In genomic region chr17:35120745-35121142, GRCm38 (mm10) we compare ENCODE assay signal across 8 mouse cellular contexts. TPM values are rescaled to one million over a fixed set of nuclear protein-coding genes. Genes with fewer than 3 reads are reported as not detected.
A peak's percentile ranks its signal among the peaks of the same experiment; 100 is the strongest.
DNase-seq lines count a peak whose midpoint lies in the region; ATAC-seq and TF ChIP-seq lines count a peak whose summit lies in the region.

No protein-coding gene starts in this region.

- peak overlapping the region; percentile 69 for H3K27ac ChIP-seq in embryonic facial prominence, embryonic 14.5 days (replicated peaks; ENCODE audit: low read depth, low read length)
- peak overlapping the region; percentile 82 for H3K27ac ChIP-seq in hindbrain, embryonic 16.5 days (ENCODE audit: low read depth, low read length)
- H3K27ac ChIP-seq in lung, embryonic 16.5 days (ENCODE audit: low read length), result peak overlapping the region; percentile 66

- H3K4me1 ChIP-seq in E14TG2a.4 (replicated peaks; ENCODE audit: low read depth, low read length), result peaks cover 60% of the 10 kb centered on the region
- peaks cover 10% of the 10 kb centered on the region for H3K4me1 ChIP-seq in embryonic facial prominence, embryonic 14.5 days (ENCODE audit: control insufficient read depth, insufficient read depth, low read length)
- peaks cover 22% of the 10 kb centered on the region for H3K4me1 ChIP-seq in hindbrain, embryonic 16.5 days (ENCODE audit: control insufficient read depth, insufficient read depth, low read depth, low read length)
- peaks cover 18% of the 10 kb centered on the region for H3K4me1 ChIP-seq in lung, embryonic 16.5 days (replicated peaks; ENCODE audit: control insufficient read depth, insufficient read depth, low read length)

- H3K27me3 ChIP-seq in E14TG2a.4 (ENCODE audit: insufficient read depth, low read length), result no peaks in the 10 kb centered on the region
- no peaks in the 10 kb centered on the region for H3K27me3 ChIP-seq in embryonic facial prominence, embryonic 14.5 days (replicated peaks; ENCODE audit: control insufficient read depth, insufficient read depth, low read length)
- no peaks in the 10 kb centered on the region for H3K27me3 ChIP-seq in hindbrain, embryonic 16.5 days (replicated peaks; ENCODE audit: control insufficient read depth, insufficient read depth, low read length)
- H3K27me3 ChIP-seq in lung, embryonic 16.5 days (ENCODE audit: control insufficient read depth, insufficient read depth, low read depth, low read length), result no peaks in the 10 kb centered on the region

- DNase-seq in gastrocnemius, adult 18-20 months (ENCODE audit: low spot score), result peak; percentile 47
- no peak for DNase-seq in gastrocnemius, postnatal 25 days
- no peak for DNase-seq in embryonic facial prominence, embryonic 14.5 days (ENCODE audit: low spot score)
- peak; percentile 66 for DNase-seq in testis, postnatal 14 days (ENCODE audit: low spot score)
- DNase-seq in thymus, postnatal 14 days, result no peak

- no peak for TF ChIP-seq CTCF in E14TG2a.4 (conservative IDR thresholded peaks at IDR 0.05; ENCODE audit: low read length)

- H3K9ac ChIP-seq in embryonic facial prominence, embryonic 14.5 days (ENCODE audit: low read depth, low read length), result peak overlapping the region; percentile 90
- peak overlapping the region; percentile 95 for H3K9ac ChIP-seq in hindbrain, embryonic 16.5 days (ENCODE audit: low read depth, low read length)
- H3K9ac ChIP-seq in lung, embryonic 16.5 days (ENCODE audit: low read length), result peak overlapping the region; percentile 92

- WGBS in embryonic facial prominence, embryonic 14.5 days, result under 1% methylated on average over 33 of the region's 33 CpGs
- WGBS in hindbrain, embryonic 16.5 days, result under 1% methylated on average over 32 of the region's 33 CpGs
- WGBS in lung, embryonic 16.5 days, result under 1% methylated on average over 33 of the region's 33 CpGs

- H3K36me3 ChIP-seq in E14TG2a.4 (ENCODE audit: insufficient read depth, low read length), result peaks cover 68% of the 10 kb centered on the region
- peaks cover 45% of the 10 kb centered on the region for H3K36me3 ChIP-seq in embryonic facial prominence, embryonic 14.5 days (ENCODE audit: control insufficient read depth, insufficient read depth, low read length)
- peaks cover 22% of the 10 kb centered on the region for H3K36me3 ChIP-seq in hindbrain, embryonic 16.5 days (ENCODE audit: control insufficient read depth, insufficient read depth, low read length)
- peaks cover 24% of the 10 kb centered on the region for H3K36me3 ChIP-seq in lung, embryonic 16.5 days (ENCODE audit: control insufficient read depth, insufficient read depth, low read length)

- H3K9me3 ChIP-seq in E14TG2a.4 (ENCODE audit: low read length), result no peaks in the 10 kb centered on the region
- no peaks in the 10 kb centered on the region for H3K9me3 ChIP-seq in embryonic facial prominence, embryonic 14.5 days (ENCODE audit: control insufficient read depth, low read length)
- H3K9me3 ChIP-seq in hindbrain, embryonic 16.5 days (ENCODE audit: control insufficient read depth, low read length), result no peaks in the 10 kb centered on the region
- H3K9me3 ChIP-seq in lung, embryonic 16.5 days (ENCODE audit: control insufficient read depth, low read length), result no peaks in the 10 kb centered on the region

- no peak for ATAC-seq in embryonic facial prominence, embryonic 14.5 days (ENCODE audit: low read depth)
- ATAC-seq in hindbrain, embryonic 16.5 days, result peak; percentile 1; the same call in 1 of the 2 replicates
- ATAC-seq in lung, embryonic 16.5 days (ENCODE audit: low read depth), result peak; percentile 2; the same call in 1 of the 2 replicates

- peak overlapping the region; percentile 81 for H3K4me2 ChIP-seq in embryonic facial prominence, embryonic 14.5 days (ENCODE audit: low read depth, low read length)
- peak overlapping the region; percentile 83 for H3K4me2 ChIP-seq in hindbrain, embryonic 16.5 days (ENCODE audit: low read length)
- peak overlapping the region; percentile 91 for H3K4me2 ChIP-seq in lung, embryonic 16.5 days (ENCODE audit: low read depth, low read length)

- peak overlapping the region; percentile 98 for H3K4me3 ChIP-seq in E14TG2a.4 (replicated peaks; ENCODE audit: low read length)
- H3K4me3 ChIP-seq in embryonic facial prominence, embryonic 14.5 days (ENCODE audit: low read depth, low read length), result peak overlapping the region; percentile 88
- peak overlapping the region; percentile 94 for H3K4me3 ChIP-seq in hindbrain, embryonic 16.5 days (ENCODE audit: low read length)
- H3K4me3 ChIP-seq in lung, embryonic 16.5 days (ENCODE audit: low read length), result peak overlapping the region; percentile 85

RNA-seq across cellular contexts. Expression of gene Gpank1, which starts 0.5 kb away (rescaled TPM):
- total RNA-seq in gastrocnemius, adult 18-20 months (2021), result 1 to 10 TPM; 8.7 to 9.0 TPM
- 1 to 10 TPM; 7.1 to 8.4 TPM for total RNA-seq in gastrocnemius, postnatal 25 days (2021)
- 13.0 and 13.4 TPM in 2 replicates for polyA plus RNA-seq in embryonic facial prominence, embryonic 14.5 days (2014; fragmentation: Nextera tagmentation; extraction: Ambion mirVana)
- 20.7 and 23.7 TPM in 2 replicates for polyA plus RNA-seq in hindbrain, embryonic 16.5 days (2015; fragmentation: Nextera tagmentation; extraction: Ambion mirVana)
- 18.3 and 19.7 TPM in 2 replicates for polyA plus RNA-seq in lung, embryonic 16.5 days (2015; fragmentation: Nextera tagmentation; extraction: Ambion mirVana)

RNA-seq across cellular contexts. Expression of gene Csnk2b, which starts 1.1 kb away (rescaled TPM):
- total RNA-seq in gastrocnemius, adult 18-20 months (2021), result 100 to 1,000 TPM; 176 to 183 TPM
- 100 to 1,000 TPM; 149 to 158 TPM for total RNA-seq in gastrocnemius, postnatal 25 days (2021)
- 277 and 279 TPM in 2 replicates for polyA plus RNA-seq in embryonic facial prominence, embryonic 14.5 days (2014; fragmentation: Nextera tagmentation; extraction: Ambion mirVana)
- 319 and 346 TPM in 2 replicates for polyA plus RNA-seq in hindbrain, embryonic 16.5 days (2015; fragmentation: Nextera tagmentation; extraction: Ambion mirVana)
- polyA plus RNA-seq in lung, embryonic 16.5 days (2015; fragmentation: Nextera tagmentation; extraction: Ambion mirVana), result 242 and 248 TPM in 2 replicates

RNA-seq across cellular contexts. Expression of gene D17H6S53E, which starts 5.4 kb away (rescaled TPM):
- total RNA-seq in gastrocnemius, adult 18-20 months (2021), result 10 to 100 TPM; 12.6 to 16.6 TPM
- 10 to 100 TPM; 19.5 to 22.6 TPM for total RNA-seq in gastrocnemius, postnatal 25 days (2021)
- polyA plus RNA-seq in embryonic facial prominence, embryonic 14.5 days (2014; fragmentation: Nextera tagmentation; extraction: Ambion mirVana), result 5.6 and 6.0 TPM in 2 replicates
- polyA plus RNA-seq in hindbrain, embryonic 16.5 days (2015; fragmentation: Nextera tagmentation; extraction: Ambion mirVana), result 8.9 TPM in 2 replicates
- polyA plus RNA-seq in lung, embryonic 16.5 days (2015; fragmentation: Nextera tagmentation; extraction: Ambion mirVana), result 9.7 and 10.4 TPM in 2 replicates

RNA-seq across cellular contexts. Expression of gene Ly6g5b, which starts 5.5 kb away (rescaled TPM):
- total RNA-seq in gastrocnemius, adult 18-20 months (2021), result not detected
- total RNA-seq in gastrocnemius, postnatal 25 days (2021), result not detected
- polyA plus RNA-seq in embryonic facial prominence, embryonic 14.5 days (2014; fragmentation: Nextera tagmentation; extraction: Ambion mirVana), result 0.41 and 0.70 TPM in 2 replicates
- polyA plus RNA-seq in hindbrain, embryonic 16.5 days (2015; fragmentation: Nextera tagmentation; extraction: Ambion mirVana), result 0.93 and 1.5 TPM in 2 replicates
- 0.60 and 1.1 TPM in 2 replicates for polyA plus RNA-seq in lung, embryonic 16.5 days (2015; fragmentation: Nextera tagmentation; extraction: Ambion mirVana)

RNA-seq across cellular contexts. Expression of gene Apom, which starts 11.1 kb away (rescaled TPM):
- total RNA-seq in gastrocnemius, adult 18-20 months (2021), result not detected
- total RNA-seq in gastrocnemius, postnatal 25 days (2021), result not detected
- polyA plus RNA-seq in embryonic facial prominence, embryonic 14.5 days (2014; fragmentation: Nextera tagmentation; extraction: Ambion mirVana), result 0.28 TPM in 1 of 2 replicates, not detected in the other
- not detected in 2 replicates for polyA plus RNA-seq in hindbrain, embryonic 16.5 days (2015; fragmentation: Nextera tagmentation; extraction: Ambion mirVana)
- polyA plus RNA-seq in lung, embryonic 16.5 days (2015; fragmentation: Nextera tagmentation; extraction: Ambion mirVana), result 1.4 and 13.6 TPM in 2 replicates

Comparison
In these comparisons a context has a peak if more than half of its experiments do, and no peak if none do; other contexts are left out.
1. DNase-seq: peak in gastrocnemius, adult 18-20 months (single experiment) and testis, postnatal 14 days (single experiment); none in gastrocnemius, postnatal 25 days (single experiment), embryonic facial prominence, embryonic 14.5 days (single experiment) and thymus, postnatal 14 days (single experiment).
2. Peak in every context shown above with its lines, with median percentiles within 50 percentile points of each other: H3K4me3 ChIP-seq, H3K27ac ChIP-seq, H3K4me2 ChIP-seq and H3K9ac ChIP-seq.